ENCODE assay signal across 7 mouse cellular contexts in genomic region chr6:12748454-12748786, GRCm38 (mm10). TPM values are rescaled to one million over a fixed set of nuclear protein-coding genes. Genes with fewer than 3 reads are reported as not detected.
A peak's percentile ranks its signal among the peaks of the same experiment; 100 is the strongest.
DNase-seq lines count a peak whose midpoint lies in the region; ATAC-seq and TF ChIP-seq lines count a peak whose summit lies in the region.

No protein-coding gene starts in this region.

- H3K9ac ChIP-seq in embryonic facial prominence, embryonic 13.5 days, result peak overlapping the region; percentile 77

- no peak for TF ChIP-seq CTCF in left cerebral cortex, adult 2 months (IDR thresholded peaks at IDR 0.05)

- no peaks in the 10 kb centered on the region for H3K9me3 ChIP-seq in embryonic facial prominence, embryonic 13.5 days
- no peaks in the 10 kb centered on the region for H3K9me3 ChIP-seq in hindbrain, embryonic 10.5 days
- no peaks in the 10 kb centered on the region for H3K9me3 ChIP-seq in midbrain, embryonic 10.5 days (replicated peaks)

- intact Hi-C loops in left cerebral cortex, adult 2 months (cut with DNase I), result loop anchor here (2.0 to 10.0 kb wide), 3 partner anchors 191 to 398 kb away; no protein-coding TSS in a partner anchor
- intact Hi-C loops in left cerebral cortex, postnatal 25 days (cut with DNase I), result loop anchor here (2.0 to 10.0 kb wide), 4 partner anchors 244 to 396 kb away; no protein-coding TSS in a partner anchor

- no peak for DNase-seq in left cerebral cortex, adult 2 months (ENCODE audit: extremely low spot score in 1 of 2, low spot score in 2 of 2)
- no peak for DNase-seq in left cerebral cortex, postnatal 25 days (ENCODE audit: low spot score in 2 of 2)
- no peak for DNase-seq in hindbrain, embryonic 10.5 days (ENCODE audit: low spot score)
- DNase-seq in midbrain, embryonic 10.5 days (ENCODE audit: low spot score), result no peak
- no peak for DNase-seq in frontal cortex, postnatal 14 days (ENCODE audit: low spot score in 2 of 2)
- no peak for DNase-seq in frontal cortex, postnatal 10 days (ENCODE audit: low spot score in 2 of 2)

- ATAC-seq in embryonic facial prominence, embryonic 13.5 days (ENCODE audit: insufficient number of reproducible peaks, insufficient read depth, low FRiP score, low TSS enrichment, low read depth), result no peak

- peak overlapping the region; percentile 94 for H3K4me2 ChIP-seq in embryonic facial prominence, embryonic 13.5 days

- peak overlapping the region; percentile 90 for H3K27ac ChIP-seq in left cerebral cortex, adult 2 months
- peak overlapping the region; percentile 48; the same call in 1 of the 2 replicates for H3K27ac ChIP-seq in embryonic facial prominence, embryonic 13.5 days
- peak overlapping the region; percentile 97 for H3K27ac ChIP-seq in hindbrain, embryonic 10.5 days
- peak overlapping the region; percentile 95 for H3K27ac ChIP-seq in midbrain, embryonic 10.5 days (replicated peaks)

- peak overlapping the region; percentile 79 for H3K4me3 ChIP-seq in left cerebral cortex, adult 2 months
- H3K4me3 ChIP-seq in embryonic facial prominence, embryonic 13.5 days, result peak overlapping the region; percentile 71
- H3K4me3 ChIP-seq in hindbrain, embryonic 10.5 days, result peak overlapping the region; percentile 77
- H3K4me3 ChIP-seq in midbrain, embryonic 10.5 days, result peak overlapping the region; percentile 78

- 0% methylated on average over 6 of the region's 6 CpGs for WGBS in embryonic facial prominence, embryonic 13.5 days
- WGBS in hindbrain, embryonic 10.5 days, result under 1% methylated on average over 6 of the region's 6 CpGs
- under 1% methylated on average over 6 of the region's 6 CpGs for WGBS in midbrain, embryonic 10.5 days

- H3K27me3 ChIP-seq in embryonic facial prominence, embryonic 13.5 days, result peaks cover 6% of the 10 kb centered on the region; the same call in 1 of the 2 replicates
- no peaks in the 10 kb centered on the region for H3K27me3 ChIP-seq in hindbrain, embryonic 10.5 days (ENCODE audit: insufficient read depth, poor library complexity, severe bottlenecking)
- no peaks in the 10 kb centered on the region for H3K27me3 ChIP-seq in midbrain, embryonic 10.5 days (ENCODE audit: low read depth, poor library complexity, severe bottlenecking)

- H3K4me1 ChIP-seq in embryonic facial prominence, embryonic 13.5 days, result peaks cover 5% of the 10 kb centered on the region; the same call in 1 of the 2 replicates
- peaks cover 19% of the 10 kb centered on the region for H3K4me1 ChIP-seq in hindbrain, embryonic 10.5 days (replicated peaks)
- H3K4me1 ChIP-seq in midbrain, embryonic 10.5 days, result peaks cover 28% of the 10 kb centered on the region

- no peaks in the 10 kb centered on the region for H3K36me3 ChIP-seq in embryonic facial prominence, embryonic 13.5 days
- H3K36me3 ChIP-seq in hindbrain, embryonic 10.5 days, result no peaks in the 10 kb centered on the region
- H3K36me3 ChIP-seq in midbrain, embryonic 10.5 days, result no peaks in the 10 kb centered on the region

RNA-seq across cellular contexts. Expression of gene Thsd7a, which starts 0.8 kb away (rescaled TPM):
- 10 to 100 TPM; 36.7 to 41.9 TPM for total RNA-seq in left cerebral cortex, adult 2 months (2021)
- total RNA-seq in left cerebral cortex, postnatal 25 days (2021), result 10 to 100 TPM; 38.6 to 42.0 TPM
- 3.6 and 3.9 TPM in 2 replicates for polyA plus RNA-seq in embryonic facial prominence, embryonic 13.5 days (2015; fragmentation: Nextera tagmentation; extraction: Ambion mirVana)
- polyA plus RNA-seq in hindbrain, embryonic 10.5 days (2016; fragmentation: Nextera tagmentation; extraction: Ambion mirVana), result 16.4 and 29.8 TPM in 2 replicates
- polyA plus RNA-seq in midbrain, embryonic 10.5 days (2016; fragmentation: Nextera tagmentation; extraction: Ambion mirVana), result 10.7 and 21.2 TPM in 2 replicates
